Mouse (Mus musculus) left cerebral cortex, postnatal 10 days (tissue): ENCODE results near the gene Igf2bp3. TPM values are rescaled to one million over a fixed set of nuclear protein-coding genes. Genes with fewer than 3 reads are reported as not detected.

Experiments
- DNase-seq, 2 experiments: peaks; one replicate each; pipeline ENCODE4 v3.0.0; 2021 to 2022; ENCODE audit warnings: low spot score in 2 of 2, mixed read lengths in 1 of 2; ENCODE audit errors: extremely low spot score in 1 of 2
- intact Hi-C: fragments of 180-260 bp; cut with DNase I; formaldehyde crosslinking; loops from one replicate; pipeline ENCODE4 v1.15.1; 2025
- total RNA-seq, 2 experiments: library from RNA; stranded (reverse); gene quantifications; 2 replicates each; pipeline ENCODE4 v1.2.3; 2021

Gene Igf2bp3
- total RNA-seq, 2 experiments from 2014 or later = 1.2 TPM

GRCm38 (mm10) chr6:49050677-49051410 lies 163.9 kb downstream of the Igf2bp3 start:
- intact Hi-C loops = no loop called here
- DNase-seq = no peak

GRCm38 (mm10) chr6:49048395-49048794 lies 166.4 kb downstream of the Igf2bp3 start:
- intact Hi-C loops = no loop called here
- no peak for DNase-seq

- intact Hi-C loops = no loop called here
- no peak for DNase-seq
Measured at GRCm38 (mm10) chr6:49047848-49048247, 166.9 kb downstream of the Igf2bp3 start.

- intact Hi-C loops = no loop called here
- no peak for DNase-seq
Measured at GRCm38 (mm10) chr6:49046976-49047375, 167.8 kb downstream of the Igf2bp3 start.

- DNase-seq = no peak
- intact Hi-C loops = no loop called here
Measured at GRCm38 (mm10) chr6:49046502-49046901, 168.3 kb downstream of the Igf2bp3 start.

- peak; percentile 61 to 75 for DNase-seq
- intact Hi-C loops = loop anchor here (10.0 kb wide), 1 partner anchor 175 kb away; the partner anchor contains the start of gene Igf2bp3
Measured at GRCm38 (mm10) chr6:49039470-49040180, 175.1 kb downstream of the Igf2bp3 start.

- DNase-seq = peak in 1 of 2 experiments; percentile 27
- intact Hi-C loops = loop anchor here (10.0 kb wide), 1 partner anchor 178 kb away; the partner anchor contains the start of gene Igf2bp3
Measured at GRCm38 (mm10) chr6:49037268-49037662, 177.5 kb downstream of the Igf2bp3 start.

GRCm38 (mm10) chr6:49036275-49037267 lies 178.2 kb downstream of the Igf2bp3 start, which contains the start of gene Gpnmb:
Gene Gpnmb, plus strand, starts transcription at chr6:49036546.
- intact Hi-C loops = loop anchor here (10.0 kb wide), 1 partner anchor 178 kb away; the partner anchor contains the start of gene Igf2bp3

More at GRCm38 (mm10) chr6:49036275-49037267, 178.2 kb downstream of the Igf2bp3 start, which contains the start of gene Gpnmb:
- no peak for DNase-seq

Other genes starting within 250 kb of the Igf2bp3 start
- gene Doxl2, start 240.0 kb downstream of the Igf2bp3 start, total RNA-seq = not detected
- gene Svs1, start 228.1 kb downstream of the Igf2bp3 start, total RNA-seq = not detected
- under 1 TPM; 0.39 to 0.43 TPM for gene Gpnmb, start 178.4 kb downstream of the Igf2bp3 start, total RNA-seq
- 10 to 100 TPM; 28.7 to 33.6 TPM for gene Malsu1, start 141.2 kb downstream of the Igf2bp3 start, total RNA-seq
- gene Tra2a, start 49.1 kb upstream of the Igf2bp3 start, total RNA-seq = 10 to 100 TPM; 66.7 to 68.8 TPM
- 1 to 10 TPM; 6.8 to 7.1 TPM for gene Ccdc126, start 104.3 kb upstream of the Igf2bp3 start, total RNA-seq
- gene Fam221a, start 152.8 kb upstream of the Igf2bp3 start, total RNA-seq = 1 to 10 TPM; 1.1 to 2.3 TPM
- 1 to 10 TPM in 1 of 2 experiments, under 1 TPM in 1; 0.77 to 1.2 TPM for gene Stk31, start 180.6 kb upstream of the Igf2bp3 start, total RNA-seq